Mouse (Mus musculus) gastrocnemius, adult 2 months (tissue): ENCODE results near the gene Adra1b. TPM values are rescaled to one million over a fixed set of nuclear protein-coding genes. Genes with fewer than 3 reads are reported as not detected.

Experiments
- DNase-seq: peaks from one replicate; pipeline ENCODE4 v3.0.0; 2022
- H3K27ac ChIP-seq: fragments of 200-600 bp; 2 replicates; pipeline ENCODE4 v1.8.1; 2022; ENCODE audit warnings: mild to moderate bottlenecking
- H3K4me3 ChIP-seq: fragments of 200-600 bp; 2 replicates; pipeline ENCODE4 v1.8.1; 2022; ENCODE audit warnings: mild to moderate bottlenecking, moderate library complexity
- CTCF ChIP-seq: fragments of 200-600 bp; IDR thresholded peaks from 2 replicates; pipeline ENCODE4 v1.8.1; 2022; ENCODE audit warnings: antibody characterized with exemption, mild to moderate bottlenecking, moderate library complexity
- intact Hi-C: fragments of 180-260 bp; cut with DNase I; formaldehyde crosslinking; loops from one replicate; pipeline ENCODE4 v1.15.1; 2025
- total RNA-seq, 2 experiments: library from RNA; stranded (reverse); gene quantifications; 2 replicates each; pipeline ENCODE4 v1.2.3; 2021

The Adra1b gene
- total RNA-seq, 2 experiments from 2014 or later, result 0.26 to 0.42 TPM

DNA sequence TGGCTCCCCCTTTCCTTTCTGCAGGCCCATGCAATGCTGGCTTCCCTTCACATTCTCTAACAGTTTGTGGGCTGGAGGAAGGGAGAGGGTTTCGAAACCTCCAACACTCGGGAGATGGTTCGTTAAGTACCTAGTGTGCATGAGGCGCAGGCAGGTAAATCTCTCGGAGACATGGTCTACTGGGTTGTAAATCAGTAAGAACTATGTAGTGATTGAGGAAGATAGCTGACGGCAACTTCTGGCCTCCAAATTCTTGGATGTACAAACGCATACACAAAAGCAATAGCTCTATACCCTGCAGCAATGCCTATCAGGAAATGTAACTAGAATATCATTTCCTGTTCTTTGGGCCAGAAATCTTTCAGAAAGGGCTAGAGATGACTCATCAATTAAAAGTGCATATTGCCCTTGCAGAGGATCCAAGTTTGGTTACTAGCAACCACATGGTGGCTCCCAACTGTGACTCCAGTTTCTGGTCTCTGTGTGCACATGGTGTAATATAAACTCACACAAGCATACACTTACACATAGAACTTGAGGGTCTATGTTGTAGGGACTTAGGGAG, 172.2 kb downstream of the Adra1b start:
- intact Hi-C loops, result no loop called here
- no peak overlapping the region for H3K27ac ChIP-seq
- no peak overlapping the region for H3K4me3 ChIP-seq
- no peak for TF ChIP-seq CTCF
- DNase-seq, result no peak

DNA sequence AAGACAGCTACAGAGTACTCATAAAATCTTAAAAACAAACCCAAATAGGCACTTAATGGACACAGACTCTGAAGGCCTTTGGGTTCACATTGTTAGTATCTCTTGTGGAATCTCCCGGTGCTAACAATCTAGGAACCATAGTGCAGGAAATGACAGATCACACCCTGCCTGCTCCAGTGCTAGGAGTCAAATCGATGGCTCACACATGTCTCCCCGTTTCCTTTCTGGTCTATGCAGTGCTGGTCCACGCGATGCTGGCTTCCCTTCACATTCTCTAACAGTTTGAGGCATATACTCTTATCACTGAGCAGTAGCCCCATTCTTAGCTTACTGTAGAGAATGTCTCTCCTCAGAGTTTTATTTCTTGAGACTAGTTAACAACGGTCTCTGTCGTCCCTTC, 173.2 kb downstream of the Adra1b start:
- H3K4me3 ChIP-seq, result no peak overlapping the region
- H3K27ac ChIP-seq, result no peak overlapping the region
- intact Hi-C loops, result no loop called here
- no peak for DNase-seq
- TF ChIP-seq CTCF, result no peak

Other genes with a start within 250 kb of the Adra1b start
- 10 to 100 TPM; 16.0 to 17.9 TPM for gene Pwwp2a, start 219.2 kb downstream of the Adra1b start, total RNA-seq
- gene Ttc1, start 153.2 kb downstream of the Adra1b start, total RNA-seq, result 10 to 100 TPM; 57.7 to 68.8 TPM